Mouse (Mus musculus) layer of hippocampus, adult 9-11 months (tissue): ENCODE measurements at regions not wholly inside any gene's neighbourhood (a gene's known extent, or its start where the extent isn't known, plus 50 kb on each side); places are given as distances from the start of the nearest gene placed in this dataset.
A peak's percentile ranks its signal among the peaks of the same experiment; 100 is the strongest.
"Not testable (repeated sequence)": the region's sequence is repeated elsewhere in the genome, so short reads cannot be mapped to it uniquely, and the experiment has no call there.

Experiments
- DNase-seq: peaks from one replicate; pipeline ENCODE4 v3.0.0; 2022

- no peak for DNase-seq
Observed at GRCm38 (mm10) chr10:119094166-119094565, 145.7 kb downstream of the Cand1 start.

GRCm38 (mm10) chr10:119087886-119088285 lies 152.0 kb downstream of the Cand1 start:
- DNase-seq: no peak

GRCm38 (mm10) chr10:119087071-119087665 lies 152.7 kb downstream of the Cand1 start:
- DNase-seq: no peak

DNA sequence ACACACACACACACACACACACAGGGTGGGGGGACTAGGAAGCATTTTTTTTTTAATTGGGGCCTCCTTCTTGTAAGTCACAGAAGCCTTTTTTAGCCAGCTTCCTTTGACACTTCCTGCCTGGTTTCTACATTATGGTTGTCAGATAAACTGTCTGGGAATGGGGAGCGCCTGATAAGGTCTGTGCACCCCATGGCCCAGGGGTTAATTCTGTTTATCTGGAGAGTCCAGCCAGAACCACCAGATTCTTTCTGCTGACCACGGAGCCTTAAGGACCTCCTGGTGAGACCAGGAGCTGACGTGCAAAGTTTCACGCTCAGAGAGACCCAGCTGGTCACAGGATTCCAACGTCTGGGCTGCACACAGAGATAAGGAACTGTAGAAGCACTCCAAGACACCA lies 153.4 kb downstream of the Cand1 start:
- DNase-seq: no peak

- no peak for DNase-seq
Observed at GRCm38 (mm10) chr10:119083431-119083830, 156.4 kb downstream of the Cand1 start.

GRCm38 (mm10) chr10:119082861-119083260 lies 157.0 kb downstream of the Cand1 start:
- DNase-seq: no peak

- not testable (repeated sequence) for DNase-seq
Observed at GRCm38 (mm10) chr10:119081766-119082165, 158.1 kb downstream of the Cand1 start.

- DNase-seq: no peak
Observed at GRCm38 (mm10) chr10:119076100-119076566, 163.7 kb downstream of the Cand1 start.

GRCm38 (mm10) chr10:119074887-119075286 lies 165.0 kb downstream of the Cand1 start:
- DNase-seq: no peak

GRCm38 (mm10) chr10:119073991-119074390 lies 165.9 kb downstream of the Cand1 start:
- DNase-seq: no peak

- DNase-seq: no peak
Observed at GRCm38 (mm10) chr10:119069410-119069809, 170.4 kb downstream of the Cand1 start.

DNA sequence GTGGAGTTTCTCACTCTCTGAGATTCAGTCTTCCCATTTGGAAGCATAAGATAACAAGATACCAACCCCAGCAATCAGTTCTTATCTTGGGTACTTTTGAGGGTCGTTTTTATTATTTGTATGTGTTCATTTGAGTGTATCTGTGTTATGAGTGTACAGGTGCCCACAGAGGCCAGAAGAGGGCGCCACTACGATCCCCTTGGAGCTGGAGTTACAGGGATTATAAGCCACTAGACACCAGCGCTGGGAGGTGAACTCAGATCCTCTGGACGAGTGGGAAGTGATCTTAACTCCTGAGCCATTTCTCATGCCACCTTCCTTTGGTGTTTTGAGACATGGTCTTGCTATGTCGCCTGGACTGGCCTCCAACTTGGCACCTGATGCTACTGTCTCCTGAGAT lies 172.0 kb downstream of the Cand1 start:
- DNase-seq: no peak

GRCm38 (mm10) chr10:119067366-119067765 lies 172.5 kb downstream of the Cand1 start:
- no peak for DNase-seq

- DNase-seq: peak; percentile 56
Observed at GRCm38 (mm10) chr10:119065974-119066373, 173.9 kb downstream of the Cand1 start.

- DNase-seq: peak; percentile 59
Observed at GRCm38 (mm10) chr10:119065133-119065817, 174.6 kb downstream of the Cand1 start.

DNA sequence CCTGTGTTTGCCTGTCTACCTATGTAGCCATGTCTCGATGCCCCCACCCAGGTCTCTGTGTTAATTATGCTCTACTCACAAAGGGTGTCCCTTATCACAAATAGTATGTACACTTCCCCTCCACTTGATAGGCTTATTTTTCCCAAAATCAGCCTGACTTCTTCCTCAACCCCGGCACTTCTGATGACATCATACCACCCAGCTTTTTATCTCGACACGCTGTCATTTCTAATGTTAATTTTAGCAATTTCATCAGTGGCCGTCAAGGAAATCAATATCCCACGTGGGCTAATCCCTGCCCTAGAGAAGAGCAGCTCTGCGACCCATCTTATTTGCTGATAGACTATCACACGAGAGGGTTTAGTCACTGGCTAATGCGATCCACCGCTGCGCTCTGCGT lies 175.6 kb downstream of the Cand1 start:
- DNase-seq: no peak

GRCm38 (mm10) chr10:119063209-119063699 lies 176.6 kb downstream of the Cand1 start:
- no peak for DNase-seq

GRCm38 (mm10) chr10:119061958-119062599 lies 177.8 kb downstream of the Cand1 start:
- no peak for DNase-seq

DNA sequence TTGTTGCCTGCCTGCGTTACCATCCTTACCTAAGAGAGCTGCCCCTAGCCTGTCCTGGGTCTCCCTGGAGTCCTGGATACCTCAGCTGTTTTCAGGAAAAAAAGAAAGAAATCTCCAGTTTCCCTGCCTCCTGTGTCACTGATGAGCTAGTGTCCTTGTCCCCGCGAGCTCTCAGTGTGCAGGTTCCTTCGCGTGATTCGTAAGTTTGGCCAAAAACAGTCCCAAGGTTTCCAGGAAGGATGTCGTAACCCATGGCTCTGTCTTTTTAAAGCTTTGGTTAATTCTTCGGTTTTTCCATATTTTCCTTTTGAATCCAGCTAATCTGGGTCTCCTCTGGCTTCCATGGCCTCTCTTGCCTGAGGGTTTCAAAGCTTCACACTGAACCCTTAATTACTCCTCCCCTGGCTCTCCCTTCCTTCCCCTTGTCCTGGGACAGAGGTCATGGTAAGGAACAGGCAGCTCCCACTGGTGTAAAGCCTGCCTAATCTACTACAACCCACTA lies 178.5 kb downstream of the Cand1 start:
- no peak for DNase-seq

GRCm38 (mm10) chr10:119058493-119059020 lies 181.3 kb downstream of the Cand1 start:
- DNase-seq: no peak

- DNase-seq: peak; percentile 67
Observed at GRCm38 (mm10) chr10:119055199-119055785, 184.6 kb downstream of the Cand1 start.

DNA sequence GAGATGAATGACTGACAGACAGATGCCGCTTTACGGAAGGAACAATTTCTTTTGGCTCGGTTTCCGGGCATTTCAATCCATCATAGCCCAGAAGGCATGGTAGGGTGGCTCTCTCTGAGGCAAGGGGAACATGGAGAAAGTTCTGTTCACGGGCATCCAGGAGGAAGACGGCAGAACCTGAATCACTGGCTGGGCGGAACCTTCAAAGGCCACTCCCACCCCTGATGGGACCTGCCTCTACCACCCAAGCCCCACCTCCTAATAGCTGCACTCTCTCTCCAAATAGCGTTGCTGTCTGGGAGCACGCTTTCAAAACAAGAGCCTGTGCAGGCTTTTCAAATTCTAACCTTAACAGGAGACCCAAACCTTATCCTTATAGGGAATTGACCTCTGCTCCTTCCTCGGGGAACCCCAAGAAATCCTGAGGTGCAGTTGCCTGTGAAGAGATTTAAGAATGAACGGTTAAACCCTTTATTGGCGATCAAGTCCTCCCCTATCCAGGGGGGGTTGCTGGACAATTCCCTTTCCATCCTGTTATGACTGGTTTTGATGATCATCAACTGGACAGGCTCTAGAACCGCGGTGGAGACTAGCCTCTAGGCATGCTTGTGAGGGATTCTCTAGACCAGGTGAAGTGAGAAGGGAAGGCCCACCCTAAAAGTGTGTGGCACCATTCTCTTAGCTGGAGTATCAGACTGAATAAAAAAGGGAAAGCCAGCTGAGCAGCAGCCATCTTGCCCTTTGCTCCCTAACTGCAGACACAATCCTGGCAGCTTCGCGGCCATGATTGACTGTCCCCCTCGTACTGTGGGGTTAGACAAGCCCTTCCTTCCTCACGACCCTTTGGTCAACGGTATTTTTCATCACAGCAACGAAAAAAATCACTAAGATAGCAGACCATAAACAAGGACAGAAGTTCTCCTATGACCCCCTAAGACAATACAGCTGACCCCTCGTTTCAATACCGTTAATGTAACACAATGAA lies 184.5 kb upstream of the Dyrk2 start:
- no peak for DNase-seq
